Mouse (Mus musculus) heart, adult 8-10 months (tissue): Measurements from ENCODE around the gene Rnase10. TPM values are rescaled to one million over a fixed set of nuclear protein-coding genes. Genes with fewer than 3 reads are reported as not detected.

Experiments
- total RNA-seq, 4 experiments: library from RNA; stranded (reverse); gene quantifications; 2 replicates each; pipeline ENCODE4 v1.2.4; 2022

Gene Rnase10
- total RNA-seq, 4 experiments from 2014 or later = 0.25 to 0.37 (median 0.27) TPM; not detected in 1

Other genes with a start within 250 kb of the Rnase10 start
- 10 to 100 TPM; 11.9 to 17.8 (median 13.6) TPM for gene Ttc5, start 222.2 kb upstream of the Rnase10 start, total RNA-seq
- gene Ccnb1ip1, start 200.0 kb upstream of the Rnase10 start, total RNA-seq = under 1 TPM in 1 of 4 experiments, not detected in 3; 0.47 TPM
- 10 to 100 TPM; 11.6 to 16.2 (median 13.0) TPM for gene Parp2, start 199.9 kb upstream of the Rnase10 start, total RNA-seq
- 10 to 100 TPM in 2 of 4 experiments, 1 to 10 TPM in 2; 8.0 to 12.1 (median 10.0) TPM for gene Tep1, start 137.2 kb upstream of the Rnase10 start, total RNA-seq
- gene Klhl33, start 110.2 kb upstream of the Rnase10 start, total RNA-seq = 10 to 100 TPM; 13.4 to 33.6 (median 21.6) TPM
- 10 to 100 TPM; 53.6 to 75.8 (median 70.5) TPM for gene Osgep, start 82.9 kb upstream of the Rnase10 start, total RNA-seq
- 10 to 100 TPM; 23.1 to 33.8 (median 26.7) TPM for gene Apex1, start 82.8 kb upstream of the Rnase10 start, total RNA-seq
- 10 to 100 TPM; 19.3 to 24.5 (median 20.6) TPM for gene Pip4p1, start 76.9 kb upstream of the Rnase10 start, total RNA-seq
- gene Pnp, start 76.7 kb upstream of the Rnase10 start, total RNA-seq = 10 to 100 TPM in 1 of 4 experiments, 1 to 10 TPM in 3; 8.0 to 10.9 (median 9.3) TPM
- gene Gm49342, start 63.2 kb upstream of the Rnase10 start, total RNA-seq = 10 to 100 TPM in 2 of 4 experiments, 1 to 10 TPM in 2; 6.8 to 12.3 (median 9.5) TPM
- 1 to 10 TPM in 1 of 4 experiments, under 1 TPM in 2, not detected in 1; 0.52 to 1.2 (median 0.84) TPM for gene Pnp2, start 51.8 kb upstream of the Rnase10 start, total RNA-seq
- not detected for gene Rnase9, start 34.1 kb downstream of the Rnase10 start, total RNA-seq
- gene Rnase11, start 42.4 kb downstream of the Rnase10 start, total RNA-seq = not detected
- gene Rnase12, start 49.9 kb downstream of the Rnase10 start, total RNA-seq = not detected
- gene Olfr750, start 66.7 kb downstream of the Rnase10 start, total RNA-seq = not detected
- 10 to 100 TPM; 38.7 to 52.9 (median 46.5) TPM for gene Rnase4, start 83.3 kb downstream of the Rnase10 start, total RNA-seq
- gene Ang, start 83.4 kb downstream of the Rnase10 start, total RNA-seq = 1 to 10 TPM; 3.6 to 9.2 (median 4.9) TPM
- gene Eddm3b, start 106.7 kb downstream of the Rnase10 start, total RNA-seq = not detected
- gene Rnase6, start 116.2 kb downstream of the Rnase10 start, total RNA-seq = under 1 TPM; 0.16 to 0.63 (median 0.33) TPM
- gene Rnase1, start 139.0 kb downstream of the Rnase10 start, total RNA-seq = 1 to 10 TPM in 2 of 4 experiments, under 1 TPM in 1, not detected in 1; 0.29 to 1.4 (median 1.3) TPM
- not detected for gene Rnase2b, start 154.5 kb downstream of the Rnase10 start, total RNA-seq
- not detected for gene Ang2, start 191.4 kb downstream of the Rnase10 start, total RNA-seq
- gene Ear14, start 195.6 kb downstream of the Rnase10 start, total RNA-seq = not detected
- 10 to 100 TPM in 1 of 4 experiments, 1 to 10 TPM in 2, under 1 TPM in 1; 0.95 to 12.3 (median 2.4) TPM for gene Rnase2a, start 248.4 kb downstream of the Rnase10 start, total RNA-seq